Mouse (Mus musculus) MEL (cell line): ENCODE results near the gene Etv4. TPM values are rescaled to one million over a fixed set of nuclear protein-coding genes. Genes with fewer than 3 reads are reported as not detected.

Experiments
- DNase-seq: peaks from one replicate; pipeline ENCODE4 v3.0.0; 2011; ENCODE audit warnings: low read depth, low spot score
- H3K27ac ChIP-seq: 2 replicates; pipeline ENCODE4 v1.5.1; 2012; ENCODE audit warnings: low read depth, mild to moderate bottlenecking, control low read depth, low read length, moderate library complexity; ENCODE audit not compliant: control insufficient read depth
- H3K27me3 ChIP-seq, 2 experiments: fragments of 150-350 bp in 1 of 2; sonication (generic) in 1 of 2; 2 replicates each; pipeline ENCODE4 v1.6.1; 2012; ENCODE audit warnings: low read length in 2 of 2, mild to moderate bottlenecking in 2 of 2, improper control_type of control experiment in 1 of 2, moderate library complexity in 1 of 2; ENCODE audit not compliant: insufficient read depth in 2 of 2, control insufficient read depth in 1 of 2
- H3K36me3 ChIP-seq, 2 experiments: 2 replicates each; pipeline ENCODE4 v1.6.1; 2012 to 2014; ENCODE audit warnings: low read length in 2 of 2, improper control_type of control experiment in 1 of 2, inconsistent platforms in 1 of 2, mild to moderate bottlenecking in 1 of 2; ENCODE audit not compliant: insufficient read depth in 2 of 2, control insufficient read depth in 1 of 2
- H3K4me1 ChIP-seq, 2 experiments: fragments of 150-350 bp in 1 of 2; sonication (generic) in 1 of 2; 2 replicates each; pipeline ENCODE4 v1.6.1; 2012; ENCODE audit warnings: low read length in 2 of 2, improper control_type of control experiment in 1 of 2, mild to moderate bottlenecking in 1 of 2; ENCODE audit not compliant: insufficient read depth in 2 of 2, control insufficient read depth in 1 of 2
- H3K4me3 ChIP-seq, 2 experiments: fragments of 150-350 bp in 1 of 2; sonication (generic) in 1 of 2; 2 replicates each; pipeline ENCODE4 v1.5.1; 2012; ENCODE audit warnings: low read depth in 2 of 2, low read length in 2 of 2, mild to moderate bottlenecking in 2 of 2, moderate library complexity in 2 of 2, control low read depth in 1 of 2, improper control_type of control experiment in 1 of 2; ENCODE audit not compliant: control insufficient read depth in 1 of 2, insufficient read depth in 1 of 2
- H3K79me2 ChIP-seq: 2 replicates; pipeline ENCODE4 v1.6.1; 2012; ENCODE audit warnings: mild to moderate bottlenecking, low read length, moderate library complexity; ENCODE audit not compliant: control insufficient read depth, poor library complexity, insufficient read depth
- H3K9ac ChIP-seq: 2 replicates; pipeline ENCODE4 v1.6.1; 2012; ENCODE audit warnings: low read depth, mild to moderate bottlenecking, control low read depth, low read length, moderate library complexity; ENCODE audit not compliant: control insufficient read depth, poor library complexity, severe bottlenecking
- H3K9me3 ChIP-seq: fragments of 150-350 bp; sonication (generic); replicated peaks from 2 replicates; pipeline ENCODE4 v1.6.1; 2012; ENCODE audit warnings: mild to moderate bottlenecking, low read length, improper control_type of control experiment, moderate library complexity; ENCODE audit not compliant: insufficient read depth
- BHLHE40 ChIP-seq: IDR thresholded peaks from 2 replicates; pipeline ENCODE4 v1.6.1; 2012; ENCODE audit warnings: low read depth, mild to moderate bottlenecking, inconsistent platforms, low read length, improper control_type of control experiment, borderline replicate concordance
- E2F4 ChIP-seq: IDR thresholded peaks from 2 replicates; pipeline ENCODE4 v1.6.1; 2011; ENCODE audit warnings: low read depth, low read length, improper control_type of control experiment, borderline replicate concordance
- MAFK ChIP-seq: IDR thresholded peaks from 2 replicates; pipeline ENCODE4 v1.6.1; 2011; ENCODE audit warnings: low read depth, mild to moderate bottlenecking, low read length, improper control_type of control experiment, borderline replicate concordance
- MAX ChIP-seq: IDR thresholded peaks from 2 replicates; pipeline ENCODE4 v1.6.1; 2011; ENCODE audit warnings: low read length, improper control_type of control experiment
- MAZ ChIP-seq: IDR thresholded peaks from 2 replicates; pipeline ENCODE4 v1.6.1; 2012; ENCODE audit warnings: low read depth, mild to moderate bottlenecking, inconsistent platforms, low read length, improper control_type of control experiment
- MYB ChIP-seq: IDR thresholded peaks from 2 replicates; pipeline ENCODE4 v1.6.1; 2011; ENCODE audit warnings: mild to moderate bottlenecking, low read depth, low read length, improper control_type of control experiment
- NELFE ChIP-seq: IDR thresholded peaks from 2 replicates; pipeline ENCODE4 v1.6.1; 2011; ENCODE audit warnings: low read depth, low read length, improper control_type of control experiment
- NRF1 ChIP-seq: IDR thresholded peaks from 2 replicates; pipeline ENCODE4 v1.6.1; 2014; ENCODE audit warnings: low read depth, mild to moderate bottlenecking, inconsistent platforms, low read length, improper control_type of control experiment, moderate library complexity; ENCODE audit not compliant: poor library complexity, insufficient read depth, severe bottlenecking
- POLR2A ChIP-seq, 2 experiments: IDR thresholded peaks; 2 replicates each; pipeline ENCODE4 v1.6.1; 2011 to 2012; ENCODE audit warnings: low read length in 2 of 2, mild to moderate bottlenecking in 2 of 2, control low read depth in 1 of 2, improper control_type of control experiment in 1 of 2, low read depth in 1 of 2, moderate library complexity in 1 of 2; ENCODE audit not compliant: control insufficient read depth in 1 of 2, insufficient read depth in 1 of 2, poor library complexity in 1 of 2
- RAD21 ChIP-seq: IDR thresholded peaks from 2 replicates; pipeline ENCODE4 v1.6.1; 2011; ENCODE audit warnings: mild to moderate bottlenecking, low read depth, low read length, improper control_type of control experiment
- RCOR1 ChIP-seq: IDR thresholded peaks from 2 replicates; pipeline ENCODE4 v1.6.1; 2012; ENCODE audit warnings: low read depth, mild to moderate bottlenecking, inconsistent platforms, low read length, improper control_type of control experiment
- SMC3 ChIP-seq: IDR thresholded peaks from 2 replicates; pipeline ENCODE4 v1.6.1; 2011; ENCODE audit warnings: low read depth, low read length, improper control_type of control experiment
- TBP ChIP-seq: IDR thresholded peaks from 2 replicates; pipeline ENCODE4 v1.8.0; 2011; ENCODE audit warnings: low read depth, low read length, improper control_type of control experiment
- UBTF ChIP-seq: IDR thresholded peaks from 2 replicates; pipeline ENCODE4 v1.6.1; 2012; ENCODE audit warnings: low read depth, mild to moderate bottlenecking, inconsistent platforms, low read length, improper control_type of control experiment, moderate library complexity, borderline replicate concordance; ENCODE audit not compliant: insufficient read depth
- USF1 ChIP-seq: IDR thresholded peaks from 2 replicates; pipeline ENCODE4 v1.6.1; 2014; ENCODE audit warnings: low read depth, mild to moderate bottlenecking, inconsistent platforms, low read length, improper control_type of control experiment, moderate library complexity
- ZMIZ1 ChIP-seq: IDR thresholded peaks from 2 replicates; pipeline ENCODE4 v1.6.1; 2012; ENCODE audit warnings: low read depth, mild to moderate bottlenecking, inconsistent platforms, low read length, improper control_type of control experiment, moderate library complexity
- ZNF384 ChIP-seq: IDR thresholded peaks from 2 replicates; pipeline ENCODE4 v1.6.1; 2012; ENCODE audit warnings: low read depth, mild to moderate bottlenecking, inconsistent platforms, low read length, improper control_type of control experiment
- polyA plus RNA-seq, 2 experiments: library from polyadenylated mRNA; stranded (reverse) in 1 of 2; unstranded in 1 of 2; fragments of >175 nt in 1 of 2; fragments of >200 nt in 1 of 2; gene quantifications; 2 replicates each; pipeline versions ENCODE4 v1.2.1 to v1.2.4; 2012; ENCODE audit warnings: low replicate concordance in 2 of 2, low read depth in 1 of 2; ENCODE audit not compliant: insufficient read length in 2 of 2, insufficient read depth in 1 of 2, missing spikeins in 1 of 2
- total RNA-seq: library from RNA; depleted of rRNA; stranded (reverse); fragments of 300-350 nt; gene quantifications from 2 replicates; pipeline ENCODE4 v1.2.3, GENCODE M21; 2012; rRNA removed

Etv4 gene
- total and polyA plus RNA-seq, 3 experiments, result 16.5 to 22.1 TPM; not detected in 1

GRCm38 (mm10) chr11:101725043-101725442 lies 60.1 kb downstream of the Etv4 start:
- no peak for DNase-seq
- H3K36me3 ChIP-seq, result no peaks in the 10 kb centered on the region
- peaks cover 15 to 22% of the 10 kb centered on the region in 2 experiments for H3K27me3 ChIP-seq
- no peak overlapping the region for H3K4me3 ChIP-seq
- no peak overlapping the region for H3K9ac ChIP-seq
- no peaks in the 10 kb centered on the region for H3K4me1 ChIP-seq
- H3K27ac ChIP-seq, result no peak overlapping the region
- H3K9me3 ChIP-seq, result no peaks in the 10 kb centered on the region
- TF ChIP-seq MAZ (no peak), ZNF384 (0 out of 2 replicates have a peak, but pooled peaks have one; percentile 34)
- no peaks in the 10 kb centered on the region for H3K79me2 ChIP-seq

- H3K27ac ChIP-seq, result no peak overlapping the region
- TF ChIP-seq RCOR1, result no peak
- no peak for TF ChIP-seq BHLHE40
- no peak for TF ChIP-seq RAD21
- no peak for TF ChIP-seq POLR2A (IDR thresholded peaks at IDR 0.05; ENCODE audit: control insufficient read depth in 1 of 2, insufficient read depth in 1 of 2, low read depth in 1 of 2, low read length in 2 of 2, poor library complexity in 1 of 2)
- no peak for TF ChIP-seq ZNF384
- TF ChIP-seq MAX, result no peak
- no peak for TF ChIP-seq NRF1
- TF ChIP-seq NELFE, result no peak
- TF ChIP-seq MAZ, result no peak
- TF ChIP-seq USF1, result no peak
- no peak for TF ChIP-seq UBTF
- no peak for TF ChIP-seq TBP
- no peak for TF ChIP-seq MAFK
- no peak for TF ChIP-seq MYB
- TF ChIP-seq E2F4, result no peak
- no peak for TF ChIP-seq SMC3
- TF ChIP-seq ZMIZ1, result no peak
- H3K9ac ChIP-seq, result no peak overlapping the region
- no peak for DNase-seq
- peaks cover 20 to 21% of the 10 kb centered on the region in 2 experiments for H3K27me3 ChIP-seq
- H3K4me3 ChIP-seq, result no peak overlapping the region
- no peaks in the 10 kb centered on the region for H3K79me2 ChIP-seq
- H3K9me3 ChIP-seq, result no peaks in the 10 kb centered on the region
- H3K4me1 ChIP-seq, result no peaks in the 10 kb centered on the region
- H3K36me3 ChIP-seq, result no peaks in the 10 kb centered on the region
These were observed 65.1 kb downstream of the Etv4 start for GRCm38 (mm10) chr11:101719986-101720520.

Other genes starting within 250 kb of the Etv4 start
- 35.3 and 37.1 TPM in 2 replicates for gene Brca1, start 233.4 kb downstream of the Etv4 start, total RNA-seq
- gene Brca1, start 233.4 kb downstream of the Etv4 start, polyA plus RNA-seq, result 1,000 to 10,000 TPM in 1 of 2 experiments, 10 to 100 TPM in 1; 25.7 to 1,155 TPM
- gene Nbr1, start 233.2 kb downstream of the Etv4 start, total RNA-seq, result 38.6 and 39.4 TPM in 2 replicates
- gene Nbr1, start 233.2 kb downstream of the Etv4 start, polyA plus RNA-seq, result 10 to 100 TPM in 1 of 2 experiments, not detected in 1; 52.3 TPM
- gene Tmem106a, start 203.1 kb downstream of the Etv4 start, total RNA-seq, result 0.23 and 0.36 TPM in 2 replicates
- gene Tmem106a, start 203.1 kb downstream of the Etv4 start, polyA plus RNA-seq, result under 1 TPM in 1 of 2 experiments, not detected in 1; 0.81 TPM
- not detected in 2 replicates for gene Gm11634, start 186.1 kb downstream of the Etv4 start, total RNA-seq
- gene Gm11634, start 186.1 kb downstream of the Etv4 start, polyA plus RNA-seq, result not detected
- gene Rdm1, start 158.2 kb downstream of the Etv4 start, total RNA-seq, result 6.5 and 6.7 TPM in 2 replicates
- gene Rdm1, start 158.2 kb downstream of the Etv4 start, polyA plus RNA-seq, result 1 to 10 TPM in 1 of 2 experiments, not detected in 1; 6.8 TPM
- 0.23 and 0.33 TPM in 2 replicates for gene Arl4d, start 119.8 kb downstream of the Etv4 start, total RNA-seq
- gene Arl4d, start 119.8 kb downstream of the Etv4 start, polyA plus RNA-seq, result under 1 TPM in 1 of 2 experiments, not detected in 1; 0.17 TPM
- gene Dhx8, start 52.5 kb downstream of the Etv4 start, total RNA-seq, result 33.1 and 34.3 TPM in 2 replicates
- 10 to 100 TPM in 1 of 2 experiments, not detected in 1; 44.7 TPM for gene Dhx8, start 52.5 kb downstream of the Etv4 start, polyA plus RNA-seq
- not detected in 2 replicates for gene Meox1, start 109.0 kb upstream of the Etv4 start, total RNA-seq
- not detected for gene Meox1, start 109.0 kb upstream of the Etv4 start, polyA plus RNA-seq
- gene Sost, start 181.6 kb upstream of the Etv4 start, total RNA-seq, result not detected in 2 replicates
- gene Sost, start 181.6 kb upstream of the Etv4 start, polyA plus RNA-seq, result not detected
- gene Cfap97d1, start 198.9 kb upstream of the Etv4 start, total RNA-seq, result not detected in 2 replicates
- gene Cfap97d1, start 198.9 kb upstream of the Etv4 start, polyA plus RNA-seq, result not detected
- 18.4 and 18.7 TPM in 2 replicates for gene Dusp3, start 201.6 kb upstream of the Etv4 start, total RNA-seq
- 10 to 100 TPM; 29.8 to 35.5 TPM for gene Dusp3, start 201.6 kb upstream of the Etv4 start, polyA plus RNA-seq
- 4.6 and 5.5 TPM in 2 replicates for gene Mpp3, start 243.1 kb upstream of the Etv4 start, total RNA-seq
- gene Mpp3, start 243.1 kb upstream of the Etv4 start, polyA plus RNA-seq, result 1 to 10 TPM in 1 of 2 experiments, not detected in 1; 7.1 TPM